Mouse (Mus musculus): ENCODE results near the gene Rflna. TPM values are rescaled to one million over a fixed set of nuclear protein-coding genes. Genes with fewer than 3 reads are reported as not detected.

Gene Rflna
- polyA plus RNA-seq, 2 experiments, result 0.15 to 0.38 TPM

- Histone ChIP-seq H3K4me3 (ENCODE audit: insufficient read depth in 1 of 2, low read depth in 2 of 2, low read length in 2 of 2) (no peak overlapping the region), H3K27ac (no peak overlapping the region), H3K9me3 (ENCODE audit: control insufficient read depth, low read length) (no peaks in the 10 kb centered on the region), H3K4me1 (replicated peaks; ENCODE audit: control insufficient read depth in 2 of 2, insufficient read depth in 2 of 2, low read length in 1 of 2) (no peaks in the 10 kb centered on the region), H3K27me3 (ENCODE audit: control insufficient read depth, insufficient read depth, low read length) (peaks cover 23% of the 10 kb centered on the region), H3K4me2 (ENCODE audit: low read depth) (no peak overlapping the region), H3K36me3 (replicated peaks; ENCODE audit: control insufficient read depth, insufficient read depth, low read depth) (no peaks in the 10 kb centered on the region), H3K9ac (replicated peaks) (no peak overlapping the region)
- no peak for ATAC-seq (ENCODE audit: insufficient read depth)
- TF ChIP-seq EP300 (IDR thresholded peaks at IDR 0.05; ENCODE audit: low read depth) (no peak), CTCF (IDR thresholded peaks at IDR 0.05; ENCODE audit: low read depth) (no peak)
- 16% methylated on average over 15 of the region's 15 CpGs for WGBS (ENCODE audit: insufficient replicate concordance)
- no peak for DNase-seq (ENCODE audit: low read depth in 3 of 3, low spot score in 3 of 3)
Measured at GRCm38 (mm10) chr5:125003873-125004255, 843 bp downstream of the Rflna start.

- WGBS (ENCODE audit: insufficient replicate concordance), result 55% methylated on average over 9 of the region's 9 CpGs
- no peak for ATAC-seq (ENCODE audit: insufficient read depth)
- no peak for DNase-seq (ENCODE audit: low read depth in 3 of 3, low spot score in 3 of 3)
- H3K4me2 ChIP-seq (ENCODE audit: low read depth), result no peak overlapping the region
- no peak overlapping the region for H3K27ac ChIP-seq
- H3K4me3 ChIP-seq (ENCODE audit: insufficient read depth in 1 of 2, low read depth in 2 of 2, low read length in 2 of 2), result no peak overlapping the region
- TF ChIP-seq EP300 (IDR thresholded peaks at IDR 0.05; ENCODE audit: low read depth), result no peak
- no peak for TF ChIP-seq CTCF (IDR thresholded peaks at IDR 0.05; ENCODE audit: low read depth)
- no peaks in the 10 kb centered on the region for H3K4me1 ChIP-seq (replicated peaks; ENCODE audit: control insufficient read depth in 2 of 2, insufficient read depth in 2 of 2, low read length in 1 of 2)
- no peak overlapping the region for H3K9ac ChIP-seq (replicated peaks)
- no peaks in the 10 kb centered on the region for H3K36me3 ChIP-seq (replicated peaks; ENCODE audit: control insufficient read depth, insufficient read depth, low read depth)
- no peaks in the 10 kb centered on the region for H3K9me3 ChIP-seq (ENCODE audit: control insufficient read depth, low read length)
- peaks cover 23% of the 10 kb centered on the region for H3K27me3 ChIP-seq (ENCODE audit: control insufficient read depth, insufficient read depth, low read length)
Measured at GRCm38 (mm10) chr5:125005871-125006652, 3.0 kb downstream of the Rflna start.

- WGBS (ENCODE audit: insufficient replicate concordance), result 58% methylated on average over 5 of the region's 5 CpGs
- ATAC-seq (ENCODE audit: insufficient read depth), result no peak
- Histone ChIP-seq H3K27ac (no peak overlapping the region), H3K36me3 (replicated peaks; ENCODE audit: control insufficient read depth, insufficient read depth, low read depth) (no peaks in the 10 kb centered on the region), H3K9ac (replicated peaks) (no peak overlapping the region), H3K27me3 (ENCODE audit: control insufficient read depth, insufficient read depth, low read length) (peaks cover 23% of the 10 kb centered on the region), H3K4me3 (ENCODE audit: insufficient read depth in 1 of 2, low read depth in 2 of 2, low read length in 2 of 2) (no peak overlapping the region), H3K9me3 (ENCODE audit: control insufficient read depth, low read length) (no peaks in the 10 kb centered on the region), H3K4me2 (ENCODE audit: low read depth) (no peak overlapping the region), H3K4me1 (replicated peaks; ENCODE audit: control insufficient read depth in 2 of 2, insufficient read depth in 2 of 2, low read length in 1 of 2) (no peaks in the 10 kb centered on the region)
- TF ChIP-seq EP300 (IDR thresholded peaks at IDR 0.05; ENCODE audit: low read depth), result no peak
- TF ChIP-seq CTCF (IDR thresholded peaks at IDR 0.05; ENCODE audit: low read depth), result no peak
- DNase-seq (ENCODE audit: low read depth in 3 of 3, low spot score in 3 of 3), result no peak
Measured at GRCm38 (mm10) chr5:125006896-125007295, 3.9 kb downstream of the Rflna start.

- WGBS (ENCODE audit: insufficient replicate concordance), result 79% methylated on average over 24 of the region's 24 CpGs
Measured at GRCm38 (mm10) chr5:125011166-125011565, 8.1 kb downstream of the Rflna start.

GRCm38 (mm10) chr5:125011628-125012027 lies 8.6 kb downstream of the Rflna start:
- TF ChIP-seq CTCF (IDR thresholded peaks at IDR 0.05; ENCODE audit: low read depth) (no peak), EP300 (IDR thresholded peaks at IDR 0.05; ENCODE audit: low read depth) (no peak)
- DNase-seq (ENCODE audit: low read depth in 3 of 3, low spot score in 3 of 3), result no peak
- no peak for ATAC-seq (ENCODE audit: insufficient read depth)
- Histone ChIP-seq H3K36me3 (replicated peaks; ENCODE audit: control insufficient read depth, insufficient read depth, low read depth) (no peaks in the 10 kb centered on the region), H3K27ac (no peak overlapping the region), H3K4me3 (ENCODE audit: insufficient read depth in 1 of 2, low read depth in 2 of 2, low read length in 2 of 2) (no peak overlapping the region), H3K9ac (replicated peaks) (no peak overlapping the region), H3K9me3 (ENCODE audit: control insufficient read depth, low read length) (no peaks in the 10 kb centered on the region), H3K4me2 (ENCODE audit: low read depth) (no peak overlapping the region), H3K4me1 (replicated peaks; ENCODE audit: control insufficient read depth in 2 of 2, insufficient read depth in 2 of 2, low read length in 1 of 2) (no peaks in the 10 kb centered on the region), H3K27me3 (ENCODE audit: control insufficient read depth, insufficient read depth, low read length) (no peaks in the 10 kb centered on the region)
- WGBS (ENCODE audit: insufficient replicate concordance), result 71% methylated on average over 8 of the region's 8 CpGs

More at GRCm38 (mm10) chr5:125011166-125011565, 8.1 kb downstream of the Rflna start:
- TF ChIP-seq EP300 (IDR thresholded peaks at IDR 0.05; ENCODE audit: low read depth) (no peak), CTCF (IDR thresholded peaks at IDR 0.05; ENCODE audit: low read depth) (no peak)
- Histone ChIP-seq H3K4me3 (ENCODE audit: insufficient read depth in 1 of 2, low read depth in 2 of 2, low read length in 2 of 2) (no peak overlapping the region), H3K4me1 (replicated peaks; ENCODE audit: control insufficient read depth in 2 of 2, insufficient read depth in 2 of 2, low read length in 1 of 2) (no peaks in the 10 kb centered on the region), H3K9me3 (ENCODE audit: control insufficient read depth, low read length) (no peaks in the 10 kb centered on the region), H3K4me2 (ENCODE audit: low read depth) (no peak overlapping the region), H3K27ac (no peak overlapping the region), H3K36me3 (replicated peaks; ENCODE audit: control insufficient read depth, insufficient read depth, low read depth) (no peaks in the 10 kb centered on the region), H3K9ac (replicated peaks) (no peak overlapping the region), H3K27me3 (ENCODE audit: control insufficient read depth, insufficient read depth, low read length) (no peaks in the 10 kb centered on the region)
- ATAC-seq (ENCODE audit: insufficient read depth), result no peak
- no peak for DNase-seq (ENCODE audit: low read depth in 3 of 3, low spot score in 3 of 3)
